Mouse (Mus musculus) embryonic facial prominence, embryonic 11.5 days (tissue): ENCODE results near the gene Usp30. TPM values are rescaled to one million over a fixed set of nuclear protein-coding genes. Genes with fewer than 3 reads are reported as not detected.

Experiments
- ATAC-seq: fragments of 200-750 bp; cut with Nextera tagmentation; replicated peaks from 2 replicates; pipeline ENCODE4 v1.8.0; 2017; ENCODE audit warnings: low read depth; ENCODE audit not compliant: insufficient number of reproducible peaks, low FRiP score, low TSS enrichment
- DNase-seq: peaks from one replicate; pipeline ENCODE4 v3.0.0-alpha.2; 2015; ENCODE audit warnings: low spot score
- H3K27ac ChIP-seq: fragments of 300-500 bp; sonication (generic); replicated peaks from 2 replicates; pipeline ENCODE4 v1.5.1; 2014; ENCODE audit warnings: mild to moderate bottlenecking, low read depth, low read length, control low read depth
- H3K27me3 ChIP-seq: fragments of 300-500 bp; sonication (generic); 2 replicates; pipeline ENCODE4 v1.6.1; 2014; ENCODE audit warnings: mild to moderate bottlenecking, low read length, moderate library complexity, mixed read lengths; ENCODE audit not compliant: control insufficient read depth, insufficient read depth
- H3K36me3 ChIP-seq: fragments of 300-500 bp; sonication (generic); replicated peaks from 2 replicates; pipeline ENCODE4 v1.6.1; 2014; ENCODE audit warnings: low read depth, mild to moderate bottlenecking, low read length, moderate library complexity, mixed read lengths; ENCODE audit not compliant: control insufficient read depth, insufficient read depth
- H3K4me1 ChIP-seq: fragments of 300-500 bp; sonication (generic); 2 replicates; pipeline ENCODE4 v1.6.1; 2014; ENCODE audit warnings: low read length, mixed read lengths; ENCODE audit not compliant: control insufficient read depth, insufficient read depth
- H3K4me2 ChIP-seq: fragments of 300-500 bp; sonication (generic); 2 replicates; pipeline ENCODE4 v1.6.1; 2014; ENCODE audit warnings: low read depth, mild to moderate bottlenecking, control low read depth, low read length, moderate library complexity
- H3K4me3 ChIP-seq: fragments of 300-500 bp; sonication (generic); 2 replicates; pipeline ENCODE4 v1.5.1; 2014; ENCODE audit warnings: low read depth, low read length, control low read depth
- H3K9ac ChIP-seq: fragments of 300-500 bp; sonication (generic); replicated peaks from 2 replicates; pipeline ENCODE4 v1.6.1; 2014; ENCODE audit warnings: mild to moderate bottlenecking, control low read depth, low read length
- H3K9me3 ChIP-seq: fragments of 300-500 bp; sonication (generic); replicated peaks from 2 replicates; pipeline ENCODE4 v1.6.1; 2016; ENCODE audit warnings: mild to moderate bottlenecking, low read length, inconsistent platforms, mixed read lengths; ENCODE audit not compliant: control insufficient read depth
- WGBS: fragments of 180-500 bp; shearing (Covaris S2); extraction: QIAGEN DNeasy Blood & Tissue Kit; methylation state at CpG from one replicate; pipeline ENCODE4 v1.1.7; 2014; 5-methylcytosine and 5-hydroxymethylcytosine counted together
- polyA plus RNA-seq: library from polyadenylated mRNA; unstranded; fragments of >200 nt; fragmentation: Nextera tagmentation; extraction: Ambion mirVana; gene quantifications from 2 replicates; pipeline ENCODE4 v1.2.1, GENCODE M21; 2014

Usp30 gene
- 10.0 and 11.4 TPM in 2 replicates for polyA plus RNA-seq

DNA sequence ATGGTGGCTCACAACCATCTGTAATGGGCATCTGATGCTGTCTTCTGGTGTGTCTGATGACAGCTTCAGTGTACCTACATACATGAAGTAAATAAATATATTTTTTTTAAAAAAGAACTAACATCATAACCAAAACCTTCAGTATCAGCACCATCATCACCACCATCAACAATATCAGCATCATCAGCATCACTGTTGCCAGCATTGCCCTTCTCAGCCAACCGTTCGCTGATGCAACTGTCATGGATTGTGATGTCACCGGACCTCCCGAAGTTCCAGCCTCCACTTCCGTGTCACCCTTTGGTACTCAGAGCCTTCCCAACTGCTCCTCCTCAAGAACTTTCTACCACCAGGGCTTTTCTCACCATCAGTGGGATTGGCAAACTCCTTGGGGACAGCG lies at the start of gene Usp30:
Usp30 (plus strand) TSS at position 301 of the 400 bp plus-strand sequence.
- ATAC-seq (no peak), DNase-seq (no peak)
- Histone ChIP-seq H3K4me2 (no peak within 1 kb of the TSS), H3K36me3 (no peaks in the 10 kb centered on the region), H3K9me3 (no peaks in the 10 kb centered on the region), H3K4me1 (no peaks in the 10 kb centered on the region), H3K4me3 (no peak within 1 kb of the TSS), H3K27ac (no peak within 1 kb of the TSS), H3K27me3 (no peaks in the 10 kb centered on the region), H3K9ac (no peak within 1 kb of the TSS)
- 96% methylated on average over 6 of the region's 6 CpGs for WGBS

- H3K4me3 ChIP-seq: no peak overlapping the region
These were observed 40.9 kb upstream of the Usp30 start for GRCm38 (mm10) chr5:114024390-114024789.

DNA sequence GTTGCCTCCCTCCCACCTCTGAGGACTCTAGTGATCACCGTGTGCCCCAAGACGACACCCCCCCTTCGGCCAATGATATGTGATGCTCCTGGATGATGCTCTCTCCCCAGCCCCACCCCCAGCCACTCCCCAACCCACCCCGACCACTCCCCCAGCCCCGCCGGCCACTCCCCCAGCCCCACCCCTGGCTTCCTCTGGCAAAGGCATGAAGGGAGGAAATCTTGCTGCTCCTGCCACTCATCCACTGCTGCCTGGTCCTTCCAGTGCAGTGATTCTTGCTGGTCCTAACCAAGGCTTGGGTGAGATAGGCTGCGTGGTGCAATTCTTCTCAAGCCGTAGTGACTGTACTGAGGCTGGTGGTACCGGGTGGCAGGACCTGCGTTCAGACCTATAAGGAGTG lies 40.4 kb upstream of the Usp30 start:
- ATAC-seq (0 out of 2 replicates have a peak, but pooled peaks have one; percentile 38), DNase-seq (peak; percentile 24)
- no peak overlapping the region for H3K27ac ChIP-seq
- no peaks in the 10 kb centered on the region for H3K9me3 ChIP-seq
- no peak overlapping the region for H3K4me2 ChIP-seq
- WGBS: 10% methylated on average over 10 of the region's 10 CpGs
- no peaks in the 10 kb centered on the region; the same call in 1 of the 2 replicates for H3K4me1 ChIP-seq
- no peak overlapping the region for H3K4me3 ChIP-seq
- no peaks in the 10 kb centered on the region for H3K36me3 ChIP-seq
- no peaks in the 10 kb centered on the region for H3K27me3 ChIP-seq
- no peak overlapping the region for H3K9ac ChIP-seq

More at GRCm38 (mm10) chr5:114024390-114024789, 40.9 kb upstream of the Usp30 start:
- WGBS: 59% methylated on average over 6 of the region's 6 CpGs
- Histone ChIP-seq H3K36me3 (no peaks in the 10 kb centered on the region), H3K27ac (no peak overlapping the region), H3K9ac (no peak overlapping the region), H3K4me2 (no peak overlapping the region), H3K27me3 (no peaks in the 10 kb centered on the region), H3K9me3 (no peaks in the 10 kb centered on the region), H3K4me1 (no peaks in the 10 kb centered on the region; the same call in 1 of the 2 replicates)
- no peak for ATAC-seq
- no peak for DNase-seq

GRCm38 (mm10) chr5:114027217-114027944 lies 37.9 kb upstream of the Usp30 start:
- Histone ChIP-seq H3K27me3 (no peaks in the 10 kb centered on the region), H3K4me1 (no peaks in the 10 kb centered on the region; the same call in 1 of the 2 replicates), H3K4me2 (no peak overlapping the region), H3K27ac (no peak overlapping the region), H3K4me3 (no peak overlapping the region), H3K9me3 (no peaks in the 10 kb centered on the region), H3K9ac (no peak overlapping the region), H3K36me3 (no peaks in the 10 kb centered on the region)
- no peak for ATAC-seq
- DNase-seq: no peak
- 84% methylated on average over 12 of the region's 12 CpGs for WGBS

GRCm38 (mm10) chr5:114028111-114028510 lies 37.1 kb upstream of the Usp30 start:
- 83% methylated on average over 12 of the region's 12 CpGs for WGBS
- Histone ChIP-seq H3K9ac (no peak overlapping the region), H3K27ac (no peak overlapping the region), H3K4me1 (no peaks in the 10 kb centered on the region; the same call in 1 of the 2 replicates), H3K27me3 (no peaks in the 10 kb centered on the region), H3K36me3 (no peaks in the 10 kb centered on the region), H3K4me2 (no peak overlapping the region), H3K4me3 (no peak overlapping the region), H3K9me3 (no peaks in the 10 kb centered on the region)
- ATAC-seq: no peak; the same call in 1 of the 2 replicates
- no peak for DNase-seq

DNA sequence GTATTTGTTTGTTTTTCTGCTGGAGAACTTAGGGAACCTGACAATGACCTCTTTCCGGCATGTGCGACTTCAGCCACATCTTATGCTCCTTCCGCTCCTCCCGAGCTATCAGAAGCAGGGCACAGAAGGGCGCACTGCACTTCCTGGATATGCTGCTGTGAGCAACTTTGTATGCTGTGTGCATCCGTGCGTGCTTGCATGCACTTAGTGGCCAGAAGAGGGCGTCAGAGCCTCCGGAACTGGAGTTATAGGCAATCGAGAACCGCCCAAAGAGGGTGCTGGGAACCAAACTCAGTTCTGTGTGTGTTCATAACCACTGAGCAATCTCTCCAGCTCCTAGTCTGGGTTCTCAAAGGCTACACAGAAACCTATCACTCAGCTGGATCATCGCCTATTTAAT lies 34.6 kb upstream of the Usp30 start:
- no peak overlapping the region for H3K4me3 ChIP-seq
- H3K27ac ChIP-seq: no peak overlapping the region
- no peaks in the 10 kb centered on the region for H3K36me3 ChIP-seq
- DNase-seq (no peak), ATAC-seq (no peak)
- H3K9me3 ChIP-seq: no peaks in the 10 kb centered on the region
- no peak overlapping the region for H3K4me2 ChIP-seq
- 94% methylated on average over 12 of the region's 12 CpGs for WGBS
- no peak overlapping the region for H3K9ac ChIP-seq
- H3K27me3 ChIP-seq: no peaks in the 10 kb centered on the region
- no peaks in the 10 kb centered on the region for H3K4me1 ChIP-seq

- Histone ChIP-seq H3K9me3 (no peaks in the 10 kb centered on the region), H3K4me1 (no peaks in the 10 kb centered on the region), H3K27me3 (no peaks in the 10 kb centered on the region), H3K4me3 (no peak overlapping the region), H3K27ac (no peak overlapping the region), H3K36me3 (no peaks in the 10 kb centered on the region), H3K9ac (no peak overlapping the region), H3K4me2 (no peak overlapping the region)
- ATAC-seq (no peak), DNase-seq (no peak)
- 72% methylated on average over 3 of the region's 3 CpGs for whole genome bisulfite sequencing
These were observed 33.0 kb upstream of the Usp30 start for GRCm38 (mm10) chr5:114032161-114032763.

DNA sequence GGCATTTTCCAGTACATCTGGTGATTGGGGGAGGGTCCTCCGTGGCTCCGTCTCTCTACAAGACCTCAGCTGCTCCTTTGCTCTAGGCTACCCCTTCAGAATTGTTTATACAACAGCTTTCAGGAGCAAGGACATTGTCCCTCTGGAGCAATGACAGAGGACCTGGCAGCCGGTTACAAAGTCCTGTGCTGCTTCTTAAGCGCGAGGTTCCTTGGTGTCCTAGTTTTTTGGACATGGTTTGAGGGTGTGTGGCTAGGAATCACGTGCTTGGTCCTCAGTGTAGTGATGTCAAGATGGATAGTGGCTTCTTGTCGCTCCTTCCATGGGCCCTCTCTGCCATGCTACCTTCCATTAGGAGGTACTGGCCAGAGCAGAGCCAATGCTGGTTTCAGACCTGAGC lies 30.9 kb upstream of the Usp30 start:
- Histone ChIP-seq H3K27me3 (no peaks in the 10 kb centered on the region), H3K4me1 (no peaks in the 10 kb centered on the region), H3K4me3 (no peak overlapping the region), H3K27ac (no peak overlapping the region), H3K9me3 (no peaks in the 10 kb centered on the region), H3K9ac (no peak overlapping the region), H3K36me3 (no peaks in the 10 kb centered on the region), H3K4me2 (no peak overlapping the region)
- DNase-seq (no peak), ATAC-seq (no peak)
- WGBS: 80% methylated on average over 7 of the region's 7 CpGs
